Mouse (Mus musculus) MEL (cell line): ENCODE results near the gene Fkbp5. TPM values are rescaled to one million over a fixed set of nuclear protein-coding genes. Genes with fewer than 3 reads are reported as not detected.
A peak's percentile ranks its signal among the peaks of the same experiment; 100 is the strongest.

ENCODE experiments used
- DNase-seq: peaks from one replicate; pipeline ENCODE4 v3.0.0; 2011; ENCODE audit warnings: low read depth, low spot score
- H3K27ac ChIP-seq: 2 replicates; pipeline ENCODE4 v1.5.1; 2012; ENCODE audit warnings: low read depth, mild to moderate bottlenecking, control low read depth, low read length, moderate library complexity; ENCODE audit not compliant: control insufficient read depth
- H3K27me3 ChIP-seq, 2 experiments: fragments of 150-350 bp in 1 of 2; sonication (generic) in 1 of 2; 2 replicates each; pipeline ENCODE4 v1.6.1; 2012; ENCODE audit warnings: low read length in 2 of 2, mild to moderate bottlenecking in 2 of 2, improper control_type of control experiment in 1 of 2, moderate library complexity in 1 of 2; ENCODE audit not compliant: insufficient read depth in 2 of 2, control insufficient read depth in 1 of 2
- H3K36me3 ChIP-seq, 2 experiments: 2 replicates each; pipeline ENCODE4 v1.6.1; 2012 to 2014; ENCODE audit warnings: low read length in 2 of 2, improper control_type of control experiment in 1 of 2, inconsistent platforms in 1 of 2, mild to moderate bottlenecking in 1 of 2; ENCODE audit not compliant: insufficient read depth in 2 of 2, control insufficient read depth in 1 of 2
- H3K4me1 ChIP-seq, 2 experiments: fragments of 150-350 bp in 1 of 2; sonication (generic) in 1 of 2; 2 replicates each; pipeline ENCODE4 v1.6.1; 2012; ENCODE audit warnings: low read length in 2 of 2, improper control_type of control experiment in 1 of 2, mild to moderate bottlenecking in 1 of 2; ENCODE audit not compliant: insufficient read depth in 2 of 2, control insufficient read depth in 1 of 2
- H3K4me3 ChIP-seq, 2 experiments: fragments of 150-350 bp in 1 of 2; sonication (generic) in 1 of 2; 2 replicates each; pipeline ENCODE4 v1.5.1; 2012; ENCODE audit warnings: low read depth in 2 of 2, low read length in 2 of 2, mild to moderate bottlenecking in 2 of 2, moderate library complexity in 2 of 2, control low read depth in 1 of 2, improper control_type of control experiment in 1 of 2; ENCODE audit not compliant: control insufficient read depth in 1 of 2, insufficient read depth in 1 of 2
- H3K79me2 ChIP-seq: 2 replicates; pipeline ENCODE4 v1.6.1; 2012; ENCODE audit warnings: mild to moderate bottlenecking, low read length, moderate library complexity; ENCODE audit not compliant: control insufficient read depth, poor library complexity, insufficient read depth
- H3K9ac ChIP-seq: 2 replicates; pipeline ENCODE4 v1.6.1; 2012; ENCODE audit warnings: low read depth, mild to moderate bottlenecking, control low read depth, low read length, moderate library complexity; ENCODE audit not compliant: control insufficient read depth, poor library complexity, severe bottlenecking
- H3K9me3 ChIP-seq: fragments of 150-350 bp; sonication (generic); replicated peaks from 2 replicates; pipeline ENCODE4 v1.6.1; 2012; ENCODE audit warnings: mild to moderate bottlenecking, low read length, improper control_type of control experiment, moderate library complexity; ENCODE audit not compliant: insufficient read depth
- BHLHE40 ChIP-seq: IDR thresholded peaks from 2 replicates; pipeline ENCODE4 v1.6.1; 2012; ENCODE audit warnings: low read depth, mild to moderate bottlenecking, inconsistent platforms, low read length, improper control_type of control experiment, borderline replicate concordance
- ELF1 ChIP-seq: IDR thresholded peaks from 2 replicates; pipeline ENCODE4 v1.6.1; 2014; ENCODE audit warnings: low read depth, mild to moderate bottlenecking, inconsistent platforms, low read length, improper control_type of control experiment, moderate library complexity
- EP300 ChIP-seq, 2 experiments: IDR thresholded peaks; 2 replicates each; pipeline ENCODE4 v1.6.1; 2011; ENCODE audit warnings: improper control_type of control experiment in 2 of 2, low read length in 2 of 2, low read depth in 1 of 2, mild to moderate bottlenecking in 1 of 2
- GABPA ChIP-seq: IDR thresholded peaks from 2 replicates; pipeline ENCODE4 v1.6.1; 2012; ENCODE audit warnings: low read depth, mild to moderate bottlenecking, inconsistent platforms, low read length, improper control_type of control experiment, moderate library complexity
- GATA1 ChIP-seq: IDR thresholded peaks from 2 replicates; pipeline ENCODE4 v1.6.1; 2011; ENCODE audit warnings: low read depth, low read length, improper control_type of control experiment
- HCFC1 ChIP-seq: IDR thresholded peaks from 2 replicates; pipeline ENCODE4 v1.6.1; 2012; ENCODE audit warnings: low read depth, mild to moderate bottlenecking, inconsistent platforms, low read length, improper control_type of control experiment, moderate library complexity
- KAT2A ChIP-seq: conservative IDR thresholded peaks from 2 replicates; pipeline ENCODE4 v1.6.1; 2012; ENCODE audit warnings: low read depth, low read length, improper control_type of control experiment, inconsistent platforms
- MAX ChIP-seq: IDR thresholded peaks from 2 replicates; pipeline ENCODE4 v1.6.1; 2011; ENCODE audit warnings: low read length, improper control_type of control experiment
- MEF2A ChIP-seq: IDR thresholded peaks from 2 replicates; pipeline ENCODE4 v1.6.1; 2014; ENCODE audit warnings: low read depth, mild to moderate bottlenecking, inconsistent platforms, low read length, improper control_type of control experiment; ENCODE audit not compliant: poor library complexity, insufficient replicate concordance, severe bottlenecking; ENCODE audit errors: extremely low read depth
- MYB ChIP-seq: IDR thresholded peaks from 2 replicates; pipeline ENCODE4 v1.6.1; 2011; ENCODE audit warnings: mild to moderate bottlenecking, low read depth, low read length, improper control_type of control experiment
- POLR2A ChIP-seq, 2 experiments: IDR thresholded peaks; 2 replicates each; pipeline ENCODE4 v1.6.1; 2011 to 2012; ENCODE audit warnings: low read length in 2 of 2, mild to moderate bottlenecking in 2 of 2, control low read depth in 1 of 2, improper control_type of control experiment in 1 of 2, low read depth in 1 of 2, moderate library complexity in 1 of 2; ENCODE audit not compliant: control insufficient read depth in 1 of 2, insufficient read depth in 1 of 2, poor library complexity in 1 of 2
- POLR2AphosphoS5 ChIP-seq: IDR thresholded peaks from 2 replicates; pipeline ENCODE4 v1.6.1; 2012; ENCODE audit warnings: low read depth, borderline replicate concordance, mild to moderate bottlenecking, inconsistent platforms, low read length, moderate library complexity, mixed read lengths
- RCOR1 ChIP-seq: IDR thresholded peaks from 2 replicates; pipeline ENCODE4 v1.6.1; 2012; ENCODE audit warnings: low read depth, mild to moderate bottlenecking, inconsistent platforms, low read length, improper control_type of control experiment
- SIN3A ChIP-seq: IDR thresholded peaks from 2 replicates; pipeline ENCODE4 v1.6.1; 2012; ENCODE audit warnings: low read length, improper control_type of control experiment, inconsistent platforms
- TBP ChIP-seq: IDR thresholded peaks from 2 replicates; pipeline ENCODE4 v1.8.0; 2011; ENCODE audit warnings: low read depth, low read length, improper control_type of control experiment
- USF1 ChIP-seq: IDR thresholded peaks from 2 replicates; pipeline ENCODE4 v1.6.1; 2014; ENCODE audit warnings: low read depth, mild to moderate bottlenecking, inconsistent platforms, low read length, improper control_type of control experiment, moderate library complexity
- ZKSCAN1 ChIP-seq: IDR thresholded peaks from 2 replicates; pipeline ENCODE4 v1.6.1; 2012; ENCODE audit warnings: low read depth, mild to moderate bottlenecking, inconsistent platforms, low read length, improper control_type of control experiment, moderate library complexity
- ZMIZ1 ChIP-seq: IDR thresholded peaks from 2 replicates; pipeline ENCODE4 v1.6.1; 2012; ENCODE audit warnings: low read depth, mild to moderate bottlenecking, inconsistent platforms, low read length, improper control_type of control experiment, moderate library complexity
- ZNF384 ChIP-seq: IDR thresholded peaks from 2 replicates; pipeline ENCODE4 v1.6.1; 2012; ENCODE audit warnings: low read depth, mild to moderate bottlenecking, inconsistent platforms, low read length, improper control_type of control experiment
- polyA plus RNA-seq, 2 experiments: library from polyadenylated mRNA; stranded (reverse) in 1 of 2; unstranded in 1 of 2; fragments of >175 nt in 1 of 2; fragments of >200 nt in 1 of 2; gene quantifications; 2 replicates each; pipeline versions ENCODE4 v1.2.1 to v1.2.4; 2012; ENCODE audit warnings: low replicate concordance in 2 of 2, low read depth in 1 of 2; ENCODE audit not compliant: insufficient read length in 2 of 2, insufficient read depth in 1 of 2, missing spikeins in 1 of 2
- total RNA-seq: library from RNA; depleted of rRNA; stranded (reverse); fragments of 300-350 nt; gene quantifications from 2 replicates; pipeline ENCODE4 v1.2.3, GENCODE M21; 2012

The Fkbp5 gene
- total and polyA plus RNA-seq, 3 experiments, result 16.6 to 184 (median 44.3) TPM

DNA sequence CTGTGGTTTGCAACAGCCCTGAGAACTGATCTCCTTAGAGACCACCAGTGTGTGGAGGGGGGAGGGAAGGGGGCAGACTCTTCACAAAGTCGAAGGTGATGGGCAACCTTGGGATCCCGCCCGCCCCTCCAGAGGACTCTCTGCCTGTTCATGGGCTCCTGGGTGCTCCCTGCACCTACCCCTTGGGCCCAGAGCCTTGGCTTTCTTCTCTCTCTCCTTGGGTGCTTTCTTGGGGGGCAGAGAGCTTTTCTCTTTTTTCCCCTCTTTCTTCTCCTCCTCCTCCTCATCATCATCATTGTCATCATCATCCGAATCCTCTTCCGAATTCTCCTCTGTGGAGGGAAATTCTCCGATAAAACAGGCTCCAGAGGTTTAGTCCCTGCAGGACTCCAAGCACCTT is 153.8 kb downstream of the Fkbp5 start:
- TF ChIP-seq ZKSCAN1 (no peak), ZMIZ1 (no peak), MEF2A (no peak), POLR2AphosphoS5 (no peak), MYB (no peak), KAT2A (no peak), POLR2A (IDR thresholded peaks at IDR 0.05; ENCODE audit: control insufficient read depth in 1 of 2, insufficient read depth in 1 of 2, low read depth in 1 of 2, low read length in 2 of 2, poor library complexity in 1 of 2) (no peak)
- no peak for DNase-seq
- Histone ChIP-seq H3K27ac (no peak overlapping the region; the same call in 1 of the 2 replicates), H3K27me3 (no peaks in the 10 kb centered on the region), H3K9ac (peak overlapping the region; percentile 72; the same call in 1 of the 2 replicates), H3K36me3 (peaks cover 0 to 4% of the 10 kb centered on the region in 2 experiments; a peak in 2 of 4 replicates), H3K4me3 (peak overlapping the region in 1 of 2 experiments; percentile 55; a peak in 1 of 4 replicates), H3K4me1 (peaks cover 0 to 15% of the 10 kb centered on the region in 2 experiments; a peak in 3 of 4 replicates), H3K79me2 (no peaks in the 10 kb centered on the region), H3K9me3 (no peaks in the 10 kb centered on the region)

DNA sequence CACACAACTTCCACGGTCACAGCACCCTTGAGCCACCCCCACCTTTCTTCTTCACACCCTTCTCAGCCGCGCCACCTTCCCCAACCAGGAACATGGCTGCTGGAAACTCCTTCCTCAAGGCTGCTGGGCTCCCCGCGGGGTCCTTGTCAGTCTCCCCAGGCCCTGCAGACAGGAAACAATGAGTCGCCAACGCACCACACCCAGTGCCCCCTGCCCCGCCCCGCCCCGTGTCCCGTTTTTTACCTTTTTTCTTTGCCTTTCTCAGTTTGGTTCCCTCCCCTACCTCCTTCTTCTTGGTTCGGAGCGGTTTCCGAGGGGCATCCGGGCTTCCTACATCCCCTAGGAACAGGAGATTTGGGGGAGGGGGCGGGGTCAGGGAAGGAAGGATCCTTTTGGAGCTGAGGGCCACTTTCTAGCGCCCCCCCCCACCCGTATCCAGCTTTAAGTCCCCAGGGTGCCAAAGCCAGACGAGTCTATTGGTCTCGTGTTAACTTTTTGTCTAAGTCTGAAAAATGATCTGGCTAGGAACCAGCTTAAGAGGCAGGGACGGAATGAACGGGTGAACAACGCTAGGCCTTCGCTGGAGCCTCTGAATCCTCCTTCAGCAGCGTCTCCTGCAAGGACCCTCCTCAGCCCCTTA is 154.6 kb downstream of the Fkbp5 start:
- TF ChIP-seq GABPA (no peak), POLR2A (IDR thresholded peaks at IDR 0.05; ENCODE audit: control insufficient read depth in 1 of 2, insufficient read depth in 1 of 2, low read depth in 1 of 2, low read length in 2 of 2, poor library complexity in 1 of 2) (0 out of 4 replicates have a peak, but pooled peaks of 1 of the 2 experiments have one; percentile 29), BHLHE40 (no peak), MAX (no peak)
- H3K27me3 ChIP-seq, result no peaks in the 10 kb centered on the region
- H3K36me3 ChIP-seq, result peaks cover 0 to 4% of the 10 kb centered on the region in 2 experiments; a peak in 2 of 4 replicates
- no peaks in the 10 kb centered on the region for H3K79me2 ChIP-seq
- peak overlapping the region; percentile 72 for H3K9ac ChIP-seq
- H3K4me3 ChIP-seq, result peak overlapping the region; percentile 55 to 61
- H3K9me3 ChIP-seq, result no peaks in the 10 kb centered on the region
- peaks cover 0 to 11% of the 10 kb centered on the region in 2 experiments; a peak in 2 of 4 replicates for H3K4me1 ChIP-seq
- DNase-seq, result peak; percentile 62
- peak overlapping the region; percentile 19; the same call in 1 of the 2 replicates for H3K27ac ChIP-seq

DNA sequence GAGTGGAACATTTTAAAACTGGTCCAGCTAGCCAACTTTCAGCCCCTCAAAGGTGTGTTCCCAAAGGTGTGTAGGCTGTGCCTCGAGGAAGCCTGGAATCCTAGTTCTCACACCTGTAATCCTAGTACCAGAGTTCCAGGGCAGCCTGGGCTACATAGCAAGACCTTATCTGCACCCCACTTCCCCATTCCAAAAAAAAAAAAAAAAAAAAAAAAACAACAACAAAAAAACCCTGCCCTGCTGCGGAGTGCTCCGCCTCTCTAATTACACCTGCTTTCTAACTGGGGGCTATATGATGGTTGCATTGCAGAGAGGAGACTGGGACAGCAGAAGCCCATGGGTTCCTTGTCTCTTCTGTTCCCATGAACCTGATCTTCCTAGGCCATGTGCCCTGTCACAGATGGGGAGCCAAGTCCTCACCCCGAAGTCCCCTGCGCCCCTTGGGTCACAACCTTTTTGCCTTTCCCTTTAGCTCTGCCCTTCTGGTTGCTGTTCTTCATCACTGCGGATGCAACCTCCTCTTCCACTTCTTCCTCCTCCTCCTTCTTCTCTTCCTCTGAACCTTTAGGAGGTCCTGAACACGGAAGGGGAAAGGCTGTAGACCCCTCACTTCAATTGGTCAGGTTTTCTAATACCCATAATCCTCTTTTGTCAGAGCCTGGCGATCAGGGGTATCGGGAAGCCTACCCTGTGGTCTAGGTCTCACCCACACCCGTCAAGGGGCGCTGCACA is 155.2 kb downstream of the Fkbp5 start:
- peaks cover 0 to 11% of the 10 kb centered on the region in 2 experiments; a peak in 2 of 4 replicates for H3K4me1 ChIP-seq
- peak overlapping the region; percentile 55 to 61 for H3K4me3 ChIP-seq
- no peaks in the 10 kb centered on the region for H3K27me3 ChIP-seq
- H3K9me3 ChIP-seq, result no peaks in the 10 kb centered on the region
- H3K27ac ChIP-seq, result no peak overlapping the region
- 0 out of 4 replicates have a peak, but pooled peaks of 1 of the 2 experiments have one; percentile 18 for TF ChIP-seq EP300 (IDR thresholded peaks at IDR 0.05; ENCODE audit: low read depth in 1 of 2, low read length in 2 of 2)
- TF ChIP-seq ZNF384, result peak; percentile 96
- 0 out of 2 replicates have a peak, but pooled peaks have one; percentile 7 for TF ChIP-seq ELF1
- TF ChIP-seq RCOR1, result 0 out of 2 replicates have a peak, but pooled peaks have one; percentile 5
- peak in 1 of 2 experiments; percentile 44; a peak in 1 of 4 replicates for TF ChIP-seq POLR2A (IDR thresholded peaks at IDR 0.05; ENCODE audit: control insufficient read depth in 1 of 2, insufficient read depth in 1 of 2, low read depth in 1 of 2, low read length in 2 of 2, poor library complexity in 1 of 2)
- TF ChIP-seq USF1, result no peak
- TF ChIP-seq TBP, result no peak
- peak; percentile 36; the same call in 1 of the 2 replicates for TF ChIP-seq HCFC1
- TF ChIP-seq GATA1, result 0 out of 2 replicates have a peak, but pooled peaks have one; percentile 51
- TF ChIP-seq SIN3A, result peak; percentile 30; the same call in 1 of the 2 replicates
- H3K36me3 ChIP-seq, result peaks cover 0 to 4% of the 10 kb centered on the region in 2 experiments; a peak in 2 of 4 replicates
- H3K9ac ChIP-seq, result peak overlapping the region; percentile 72
- no peak for DNase-seq
- no peaks in the 10 kb centered on the region for H3K79me2 ChIP-seq
